Mouse (Mus musculus): ENCODE measurements at regions not wholly inside any gene's neighbourhood (a gene's known extent, or its start where the extent isn't known, plus 50 kb on each side); places are given as distances from the start of the nearest gene placed in this dataset.

- TF ChIP-seq CTCF (IDR thresholded peaks at IDR 0.05; ENCODE audit: low read depth, low read length) (no peak), POLR2A (IDR thresholded peaks at IDR 0.05; ENCODE audit: borderline replicate concordance, low read depth, low read length) (no peak)
These were observed 85.4 kb upstream of the 1700016C15Rik start for GRCm38 (mm10) chr1:177644214-177644613.

All from bone marrow macrophage, adult 2 months (primary cell).